Mouse (Mus musculus) testis, postnatal 14 days (tissue): ENCODE data around the gene Ccdc149.
A peak's percentile ranks its signal among the peaks of the same experiment; 100 is the strongest.

ENCODE experiments used
- DNase-seq: peaks from one replicate; pipeline ENCODE4 v3.0.0; 2021; ENCODE audit warnings: low spot score

Gene Ccdc149

GRCm38 (mm10) chr5:52370901-52371300, 100.4 kb downstream of the Ccdc149 start:
- DNase-seq = no peak

- no peak for DNase-seq
Measured at GRCm38 (mm10) chr5:52367866-52368840, 103.2 kb downstream of the Ccdc149 start.

- no peak for DNase-seq
Measured at GRCm38 (mm10) chr5:52366661-52367060, 104.7 kb downstream of the Ccdc149 start.

DNA sequence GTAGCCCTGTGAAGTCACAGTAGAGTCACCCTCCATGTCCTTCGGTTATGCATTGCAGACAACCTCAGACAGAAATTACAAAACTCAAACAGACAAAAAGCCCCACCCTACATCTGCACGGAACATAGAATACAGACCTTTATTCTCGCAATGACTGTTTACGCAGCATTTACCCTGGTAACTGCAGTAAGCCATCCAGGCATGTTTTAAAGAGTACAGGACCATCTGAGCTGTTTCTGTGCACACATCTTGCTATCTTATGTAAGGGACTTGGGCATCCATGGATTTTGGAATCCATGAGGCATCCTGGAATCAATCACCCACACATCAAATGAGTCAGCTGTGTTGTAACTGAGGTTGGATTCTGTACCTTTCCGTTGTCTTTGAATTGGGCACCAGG, 105.4 kb downstream of the Ccdc149 start:
- DNase-seq = no peak

DNA sequence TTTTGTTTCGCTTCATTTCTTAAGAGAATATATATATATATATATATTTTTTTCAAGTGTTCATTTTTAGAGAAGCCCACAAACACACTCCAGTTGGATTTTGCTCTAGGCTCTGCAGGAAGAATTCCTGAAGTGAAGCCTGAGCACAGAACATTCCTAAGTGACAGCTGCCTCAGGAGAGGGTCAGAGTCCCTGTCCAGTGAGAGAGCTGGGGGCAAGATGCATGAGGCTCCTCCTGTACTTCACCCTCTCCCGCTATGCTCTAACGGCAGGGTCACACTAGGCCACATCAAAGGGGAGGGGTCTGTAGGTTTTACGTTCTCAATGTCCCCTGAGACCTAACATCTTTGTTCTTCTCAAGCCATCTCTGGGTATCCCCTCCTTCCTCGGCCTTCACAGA, 106.8 kb downstream of the Ccdc149 start:
- DNase-seq = no peak

- DNase-seq = peak; percentile 83
Measured at GRCm38 (mm10) chr5:52363468-52364150, 107.7 kb downstream of the Ccdc149 start, which contains the start of gene Sod3. Gene Sod3 (plus strand): TSS chr5:52363791.

GRCm38 (mm10) chr5:52362776-52363467, 108.4 kb downstream of the Ccdc149 start:
- peak; percentile 20 for DNase-seq

DNA sequence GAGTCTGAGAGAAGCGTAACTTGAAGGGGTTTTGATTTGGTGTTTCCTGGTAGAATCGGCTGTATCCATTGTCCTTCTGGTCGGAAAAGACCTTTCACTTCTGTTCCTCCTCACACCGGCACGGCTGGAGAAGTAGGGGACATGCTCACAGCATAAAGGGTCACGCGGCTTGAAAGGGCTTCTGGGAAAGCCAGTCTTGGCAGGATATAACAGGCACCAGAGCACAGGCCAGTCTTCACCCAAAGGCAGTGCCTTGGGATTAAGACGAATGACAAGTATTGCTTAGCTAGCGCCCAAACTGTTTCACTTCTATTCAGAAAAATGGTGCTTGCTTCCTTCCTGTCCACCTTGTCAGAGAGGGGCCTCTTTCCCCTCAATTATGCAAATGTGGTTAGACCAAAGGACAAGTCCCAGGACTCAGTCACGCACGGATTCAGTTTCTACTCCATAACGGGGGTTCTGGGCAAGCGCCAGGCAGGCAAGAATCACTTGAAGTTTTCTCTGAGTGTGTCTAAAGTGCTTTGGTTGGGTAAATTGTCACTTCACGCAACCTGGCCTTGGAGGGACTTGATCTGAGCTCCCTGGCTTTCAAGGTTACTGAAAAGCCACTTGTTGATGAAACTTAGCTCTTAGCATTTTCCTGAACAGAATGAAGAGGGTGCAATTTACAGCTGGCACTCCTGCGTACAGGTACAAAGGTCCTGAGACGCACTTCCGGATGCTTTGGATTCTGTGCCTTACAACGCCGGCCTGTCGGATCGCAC, 110.9 kb downstream of the Ccdc149 start:
- no peak for DNase-seq

- DNase-seq = no peak
Measured at GRCm38 (mm10) chr5:52358120-52358519, 113.2 kb downstream of the Ccdc149 start.

DNA sequence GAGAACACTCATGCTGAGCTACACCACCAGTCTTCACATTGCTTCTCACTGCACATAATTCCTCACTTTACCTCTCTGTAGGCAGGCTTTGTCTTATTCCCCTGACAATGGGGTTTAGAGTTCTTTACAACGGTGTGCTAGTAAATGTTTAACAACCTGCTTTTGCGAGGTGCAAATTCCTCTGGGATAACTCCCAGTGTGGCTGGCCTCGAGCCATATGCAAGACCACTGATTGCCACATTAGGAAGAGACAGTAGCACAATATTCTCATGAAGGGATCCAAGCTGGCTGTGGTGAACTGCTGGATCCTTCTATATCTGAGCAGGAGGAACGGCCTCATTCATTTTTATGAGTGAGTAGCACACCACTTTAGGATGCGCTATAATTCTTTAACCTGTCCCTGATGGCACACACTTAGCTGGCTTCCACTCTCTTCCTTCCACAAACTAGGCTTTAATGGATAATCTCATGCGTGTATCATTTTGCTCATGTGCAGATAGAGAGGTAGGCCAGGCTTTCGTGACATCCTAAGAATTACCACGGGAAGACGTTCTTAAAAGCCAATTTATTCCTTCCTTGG, 114.1 kb downstream of the Ccdc149 start:
- DNase-seq = no peak

DNA sequence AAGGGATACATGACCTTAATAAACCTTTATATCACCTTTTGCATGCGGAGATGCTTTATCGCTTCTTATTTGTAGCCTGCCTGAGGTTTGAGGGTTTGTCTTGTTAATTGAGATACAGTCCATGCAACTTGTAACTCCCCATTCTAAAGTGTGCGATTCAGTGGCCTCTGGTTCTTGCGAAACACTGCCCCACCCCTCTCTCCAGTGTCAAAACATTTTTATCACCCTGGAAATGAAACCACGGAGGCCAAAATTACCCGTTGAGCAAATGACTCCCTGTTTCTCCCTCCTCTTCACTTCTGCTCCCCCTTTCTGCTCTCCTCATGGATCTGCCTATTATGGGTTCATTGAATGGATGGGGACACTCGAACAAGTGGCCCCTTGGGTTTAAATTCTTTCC, 115.7 kb downstream of the Ccdc149 start:
- DNase-seq = no peak

- DNase-seq = no peak
Measured at GRCm38 (mm10) chr5:52354441-52354840, 116.9 kb downstream of the Ccdc149 start.

DNA sequence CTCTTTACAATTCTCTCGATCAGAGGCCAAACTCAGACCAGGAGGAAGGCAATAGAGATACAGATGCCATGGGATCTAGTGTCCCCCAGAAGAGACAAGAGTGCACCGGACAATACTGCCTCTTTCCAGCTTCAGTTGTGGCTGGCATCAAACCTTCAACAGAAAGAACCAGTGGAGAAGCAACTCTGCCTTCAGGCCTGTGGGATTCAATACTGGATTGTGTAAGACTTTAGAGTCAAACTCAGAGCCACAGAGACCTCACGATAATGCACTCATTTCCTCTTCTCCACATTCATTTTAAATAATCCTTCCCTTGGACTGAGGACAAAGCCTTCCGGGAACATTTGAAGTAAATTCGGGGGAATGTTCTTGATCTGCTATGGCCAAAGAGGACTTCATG, 118.6 kb downstream of the Ccdc149 start:
- DNase-seq = no peak

DNA sequence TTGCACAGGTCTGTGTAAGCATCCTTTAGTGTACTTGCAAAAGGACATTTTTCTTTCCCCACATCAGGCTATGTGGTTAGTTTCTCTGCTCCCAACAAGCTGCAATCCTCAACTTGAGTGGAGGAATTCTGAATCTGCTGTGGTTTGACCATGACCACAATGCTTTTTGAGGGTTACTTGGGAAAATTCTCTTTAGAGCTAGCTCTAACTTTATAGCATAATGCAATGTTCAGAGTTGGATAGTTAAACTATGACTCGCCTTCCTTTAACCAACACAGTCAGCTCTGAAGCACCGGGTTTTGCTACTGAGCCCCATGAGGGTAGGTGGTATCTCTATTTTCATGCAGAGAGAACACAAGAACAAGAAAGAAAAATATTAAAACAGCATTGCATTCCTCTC, 119.8 kb downstream of the Ccdc149 start:
- no peak for DNase-seq

DNA sequence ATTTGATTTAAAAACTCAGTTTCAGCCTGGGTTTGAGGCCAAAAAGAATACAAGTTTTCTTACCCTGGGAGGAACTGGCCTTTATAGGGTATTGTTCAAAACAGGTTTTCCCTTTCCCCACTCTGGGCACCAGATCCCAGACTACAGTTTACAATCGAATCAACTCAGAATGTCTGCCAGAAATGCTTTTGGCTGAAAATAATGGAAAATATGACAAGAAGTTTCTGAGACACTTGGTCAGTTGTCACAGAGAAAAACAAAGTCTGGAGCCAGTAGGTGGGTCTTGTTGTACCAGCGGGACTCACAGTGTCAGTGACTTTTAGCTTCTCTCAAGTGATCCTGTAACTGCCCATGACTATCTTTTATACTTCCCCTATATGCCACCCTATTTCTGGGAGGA, 120.9 kb downstream of the Ccdc149 start:
- DNase-seq = no peak

DNA sequence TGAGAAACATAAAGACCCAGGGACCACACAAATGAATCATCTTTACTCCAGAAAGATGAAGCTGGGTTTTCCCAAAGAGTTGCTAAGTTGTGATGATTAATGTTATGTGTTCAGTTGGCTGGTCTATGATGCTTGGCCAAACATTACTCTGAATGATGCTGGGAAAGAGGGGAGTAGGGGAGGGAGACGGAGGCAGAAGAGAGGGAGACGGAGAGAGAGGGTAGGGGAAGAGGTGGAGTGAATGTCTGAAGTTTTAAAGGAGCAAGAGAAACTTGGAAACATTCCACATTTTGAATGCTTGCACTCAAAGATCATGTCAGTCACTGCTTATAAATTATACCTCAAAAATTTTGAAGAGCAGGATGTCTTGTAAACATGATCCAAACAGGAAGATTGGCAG, 124.4 kb downstream of the Ccdc149 start:
- no peak for DNase-seq

DNA sequence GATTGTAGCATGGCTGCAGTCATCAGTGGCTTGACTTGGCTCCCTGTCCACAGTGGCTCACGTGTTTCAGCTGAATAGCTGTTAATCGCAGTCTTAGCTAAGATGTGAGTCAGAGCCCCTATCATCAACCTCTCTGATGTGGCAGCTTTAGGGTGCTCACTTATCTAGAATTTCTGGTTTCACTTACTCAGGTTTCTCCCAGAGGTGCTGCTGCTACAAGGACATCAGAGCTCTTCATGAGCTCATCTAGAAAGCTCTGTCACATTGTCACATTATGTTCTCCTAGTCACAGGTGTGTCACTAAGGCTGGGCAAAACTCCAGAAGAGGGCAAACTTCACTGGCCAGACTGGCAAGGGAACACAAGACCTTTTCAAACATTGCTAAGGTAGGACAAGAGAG, 132.2 kb downstream of the Ccdc149 start:
- DNase-seq = no peak

DNA sequence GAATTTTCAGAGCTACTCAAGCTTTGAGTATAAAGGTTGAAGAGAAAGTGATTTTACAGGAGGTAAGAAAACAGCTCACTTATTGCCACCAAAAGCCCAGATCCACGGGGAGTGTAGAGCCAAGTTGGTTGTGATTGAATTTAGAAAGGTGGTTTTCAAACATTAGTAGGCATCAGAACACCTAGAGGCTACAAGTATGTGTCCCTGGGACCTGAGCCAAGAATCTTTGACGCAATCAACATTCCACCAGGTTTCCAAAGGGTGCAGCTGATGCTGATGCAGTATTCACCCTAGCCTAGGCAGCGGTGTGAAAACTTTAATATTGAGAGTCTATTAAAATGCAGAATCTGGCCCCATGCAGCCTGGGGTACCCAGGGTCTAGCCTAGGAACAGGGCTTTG, 135.7 kb downstream of the Ccdc149 start:
- no peak for DNase-seq

DNA sequence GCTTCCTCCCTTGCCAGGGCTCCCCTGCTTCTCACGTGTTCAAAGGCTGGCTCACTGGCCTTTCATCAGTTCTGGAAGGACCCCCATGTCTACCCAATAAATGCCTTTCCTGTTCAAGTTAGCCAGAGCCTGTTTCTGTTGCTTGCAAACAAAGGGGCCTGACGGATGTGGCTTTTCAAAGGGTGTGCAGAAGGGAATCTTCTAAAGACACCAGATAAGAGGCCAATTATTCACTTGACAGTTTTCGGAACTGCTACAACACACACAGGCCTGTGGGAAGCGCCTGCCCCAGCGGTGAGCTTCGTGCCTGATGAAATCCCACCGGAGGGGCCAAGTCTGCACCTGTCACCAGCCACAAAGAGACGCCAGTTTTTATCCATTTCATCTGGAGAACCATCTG, 139.2 kb downstream of the Ccdc149 start:
- DNase-seq = no peak
